Mouse (Mus musculus): ENCODE data around the gene Myo16.

The Myo16 gene

GRCm38 (mm10) chr8:10628725-10629124, 475.0 kb downstream of the Myo16 start:
- no peak for DNase-seq (ENCODE audit: low read depth)

GRCm38 (mm10) chr8:10629862-10630261, 476.2 kb downstream of the Myo16 start:
- DNase-seq (ENCODE audit: low read depth) = no peak

DNA sequence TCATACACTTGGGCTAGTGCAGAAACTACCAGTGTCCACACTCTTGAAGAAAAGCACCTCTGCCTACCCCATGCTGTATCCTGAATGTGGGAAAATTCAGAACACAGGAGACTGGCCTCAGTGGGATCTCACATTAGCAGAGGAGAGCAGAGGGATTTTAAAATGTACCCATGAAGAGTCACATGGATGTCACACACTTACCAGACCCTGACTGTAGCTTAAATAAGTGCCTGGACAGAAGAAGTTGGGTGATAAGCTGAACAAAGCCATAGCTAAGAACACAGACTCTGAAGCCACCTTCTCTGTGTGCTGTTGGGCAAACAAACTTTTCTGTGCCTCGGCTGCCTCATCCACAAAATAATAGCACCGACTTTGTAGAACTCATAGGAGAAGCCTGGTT, 477.3 kb downstream of the Myo16 start:
- no peak for DNase-seq (ENCODE audit: low read depth)

GRCm38 (mm10) chr8:10632603-10633002, 478.9 kb downstream of the Myo16 start:
- DNase-seq (ENCODE audit: low read depth) = no peak

DNA sequence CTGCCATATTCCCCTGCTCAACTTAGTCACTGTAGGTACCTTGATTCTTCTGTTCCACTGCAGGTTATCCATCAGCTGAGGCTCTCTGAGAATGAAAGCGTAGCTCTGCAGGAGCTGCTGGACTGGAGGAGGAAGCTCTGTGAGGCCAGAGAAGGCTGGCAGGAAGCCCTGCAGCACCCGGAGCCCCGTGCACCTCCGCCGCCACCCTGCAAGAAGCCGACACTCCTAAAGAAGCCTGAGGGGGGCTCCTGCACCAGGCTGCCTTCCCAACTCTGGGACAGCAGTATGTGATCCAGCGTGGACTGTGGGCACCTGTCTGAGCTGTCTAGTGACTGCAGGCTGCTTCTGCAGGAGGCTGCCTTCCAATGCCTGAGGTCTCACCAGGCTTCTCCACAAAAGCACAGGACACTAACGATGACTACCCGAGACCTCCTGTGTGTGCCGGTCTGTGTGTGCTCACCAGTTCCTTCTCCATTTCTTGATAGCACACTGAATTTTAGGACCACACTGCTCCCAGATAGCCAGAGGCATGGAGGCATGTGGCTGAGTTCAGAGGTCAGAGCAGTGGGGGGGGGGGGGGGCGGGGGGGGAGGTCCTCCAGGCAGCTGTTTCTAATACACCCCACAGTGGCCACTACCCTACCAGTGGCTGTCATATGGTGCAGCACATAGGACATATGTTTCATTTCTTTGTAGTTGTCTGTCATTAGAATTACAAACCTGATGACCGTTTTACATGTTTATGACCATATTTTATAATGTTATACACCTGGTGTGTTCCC, 479.8 kb downstream of the Myo16 start:
- DNase-seq (ENCODE audit: low read depth) = no peak

DNA sequence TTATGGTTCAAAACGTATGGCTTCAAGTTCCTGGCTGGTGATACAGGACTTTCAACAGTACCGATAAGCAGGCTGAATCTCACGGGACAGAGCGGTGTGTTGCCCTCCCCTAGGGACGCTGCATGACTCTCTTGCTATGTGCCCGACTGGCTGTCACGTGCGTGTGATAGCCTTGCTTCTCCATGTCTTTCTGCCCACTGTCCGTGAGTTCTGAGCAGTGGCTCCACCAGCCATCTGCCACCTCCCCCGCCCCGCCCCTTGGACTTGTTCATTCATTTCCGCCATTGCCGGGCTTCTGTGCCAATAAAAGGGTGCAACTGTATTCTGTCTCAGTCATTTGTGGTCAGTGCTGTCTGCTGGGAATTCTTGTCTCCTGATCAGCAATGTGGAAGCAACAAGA, 480.7 kb downstream of the Myo16 start:
- no peak for DNase-seq (ENCODE audit: low read depth)

DNA sequence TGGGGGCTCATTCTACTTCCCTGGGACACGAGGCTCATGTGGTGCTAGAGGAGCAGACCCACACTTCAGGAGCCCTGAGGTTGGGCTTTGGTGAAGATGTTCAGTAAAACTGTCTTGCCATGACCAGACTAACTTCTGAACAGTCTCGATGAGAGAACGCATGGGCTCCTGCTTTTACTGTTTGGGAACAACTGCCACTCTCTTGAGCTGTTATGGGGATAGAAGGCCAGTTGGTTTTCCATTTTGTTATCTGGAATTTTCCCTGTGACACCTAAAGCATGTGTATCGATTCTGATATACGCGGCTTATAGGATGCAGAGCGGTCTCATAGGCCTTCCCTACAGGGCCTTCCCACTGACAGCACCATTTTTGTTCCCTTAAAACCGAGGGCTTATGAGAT, 485.2 kb downstream of the Myo16 start:
- no peak for DNase-seq (ENCODE audit: low read depth)

GRCm38 (mm10) chr8:10640176-10640810, 486.6 kb downstream of the Myo16 start:
- no peak for DNase-seq (ENCODE audit: low read depth)

GRCm38 (mm10) chr8:10640859-10641258, 487.1 kb downstream of the Myo16 start:
- DNase-seq (ENCODE audit: low read depth) = no peak

DNA sequence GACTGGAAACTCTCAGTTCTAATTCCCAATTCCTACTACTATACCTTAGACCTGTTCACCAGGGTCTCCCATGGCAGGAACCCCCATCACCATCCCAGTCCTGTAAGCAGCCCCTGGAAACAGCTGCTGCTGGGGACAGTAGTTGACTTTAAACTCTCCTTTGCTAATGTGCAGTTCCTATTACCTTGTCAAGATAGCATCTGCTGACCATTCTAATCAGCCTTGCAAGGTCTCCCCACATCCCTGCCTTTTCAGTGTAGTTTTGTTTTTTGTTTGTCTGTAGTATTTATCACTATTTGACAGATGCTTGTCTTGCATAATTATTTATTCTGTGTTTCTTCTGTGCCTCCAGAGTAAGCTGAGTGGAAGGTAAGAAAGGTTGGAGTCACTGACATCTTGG, 487.6 kb downstream of the Myo16 start:
- no peak for DNase-seq (ENCODE audit: low read depth)

DNA sequence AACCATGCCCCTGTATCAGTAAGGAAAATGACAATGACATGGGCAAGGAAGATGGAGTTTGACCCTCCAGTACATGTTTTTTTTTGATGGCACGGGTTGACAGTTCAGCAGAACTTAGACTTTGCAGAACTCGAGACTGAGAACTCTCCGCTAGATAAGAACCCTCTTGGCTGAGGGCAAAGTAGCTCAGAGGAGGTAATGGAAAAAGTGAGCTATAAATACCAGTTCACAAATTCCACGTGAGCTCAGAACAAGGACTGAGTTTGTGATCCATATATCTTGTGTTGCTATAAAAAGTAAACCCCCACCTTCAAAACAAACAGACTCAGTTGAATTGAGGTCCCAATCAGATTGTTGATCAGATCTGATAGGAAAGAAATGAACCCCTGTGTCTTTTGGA, 489.5 kb downstream of the Myo16 start:
- no peak for DNase-seq (ENCODE audit: low read depth)

GRCm38 (mm10) chr8:10644481-10644880, 490.8 kb downstream of the Myo16 start:
- DNase-seq (ENCODE audit: low read depth) = no peak

DNA sequence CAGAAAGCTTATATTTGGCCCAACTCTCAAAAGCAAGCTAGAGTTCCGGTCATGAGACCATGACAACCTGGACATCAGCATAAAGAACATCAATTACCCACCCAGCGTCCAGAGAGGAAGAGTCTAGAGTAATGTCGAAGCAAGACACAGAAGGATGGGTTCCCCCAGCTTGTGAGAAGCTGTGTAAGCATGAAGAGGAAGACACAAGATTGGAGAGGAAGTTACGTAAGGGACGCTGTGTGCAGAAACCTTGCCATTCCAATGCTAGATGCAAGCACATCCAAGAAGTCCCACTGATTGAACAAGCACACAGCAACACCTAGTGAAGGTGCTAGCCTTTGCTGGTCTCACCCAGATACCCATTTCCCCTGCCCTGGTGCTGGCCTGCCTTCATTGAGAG, 492.0 kb downstream of the Myo16 start:
- DNase-seq (ENCODE audit: low read depth) = no peak

GRCm38 (mm10) chr8:10646485-10646884, 492.8 kb downstream of the Myo16 start:
- DNase-seq (ENCODE audit: low read depth) = no peak

DNA sequence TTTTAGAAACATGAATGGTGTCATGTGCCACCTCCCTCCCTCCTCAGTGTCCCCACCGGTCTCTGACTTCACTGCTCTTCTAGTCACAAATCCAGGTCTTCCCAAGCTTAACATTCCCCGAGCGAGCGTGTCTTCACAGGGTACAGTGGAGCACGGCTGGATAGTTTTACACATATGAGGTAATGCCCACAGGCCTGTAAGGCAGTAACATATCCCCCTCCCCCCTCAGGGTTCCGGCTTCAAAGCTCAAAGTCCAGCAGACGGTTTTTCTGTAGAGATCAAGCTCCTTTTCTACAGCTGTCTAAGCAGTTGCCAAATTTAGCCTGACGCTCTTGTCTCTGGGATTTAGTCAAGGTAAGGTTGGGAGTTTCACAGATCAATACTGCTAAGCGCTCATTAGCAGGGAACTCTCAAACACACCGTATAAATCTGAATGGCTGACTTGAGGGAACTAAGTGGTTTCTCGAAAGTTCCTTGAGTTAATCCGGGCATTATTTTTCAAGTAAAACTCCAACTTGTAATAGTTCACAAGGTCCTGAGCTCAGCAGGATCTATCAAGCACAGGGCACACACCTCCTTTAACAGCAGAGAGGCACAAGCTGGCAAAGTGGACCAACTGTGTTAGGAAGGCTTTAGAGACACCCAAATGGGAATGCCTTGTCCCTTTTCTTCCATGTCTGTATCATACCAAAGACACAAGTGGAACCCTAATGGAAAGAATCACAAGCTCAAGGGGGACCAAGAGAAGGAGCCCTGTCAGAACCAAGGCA, 498.0 kb downstream of the Myo16 start:
- DNase-seq (ENCODE audit: low read depth) = no peak

GRCm38 (mm10) chr8:10653282-10653681, 499.6 kb downstream of the Myo16 start:
- no peak for DNase-seq (ENCODE audit: low read depth)

GRCm38 (mm10) chr8:10654922-10655518, 501.3 kb downstream of the Myo16 start:
- no peak for DNase-seq (ENCODE audit: low read depth)

- no peak for DNase-seq (ENCODE audit: low read depth)
Observed at GRCm38 (mm10) chr8:10663770-10664470, 510.2 kb downstream of the Myo16 start.

- no peak for DNase-seq (ENCODE audit: low read depth)
Observed at GRCm38 (mm10) chr8:10664861-10665543, 511.3 kb downstream of the Myo16 start.

- no peak for DNase-seq (ENCODE audit: low read depth)
Observed at GRCm38 (mm10) chr8:10665821-10666283, 512.1 kb downstream of the Myo16 start.

DNA sequence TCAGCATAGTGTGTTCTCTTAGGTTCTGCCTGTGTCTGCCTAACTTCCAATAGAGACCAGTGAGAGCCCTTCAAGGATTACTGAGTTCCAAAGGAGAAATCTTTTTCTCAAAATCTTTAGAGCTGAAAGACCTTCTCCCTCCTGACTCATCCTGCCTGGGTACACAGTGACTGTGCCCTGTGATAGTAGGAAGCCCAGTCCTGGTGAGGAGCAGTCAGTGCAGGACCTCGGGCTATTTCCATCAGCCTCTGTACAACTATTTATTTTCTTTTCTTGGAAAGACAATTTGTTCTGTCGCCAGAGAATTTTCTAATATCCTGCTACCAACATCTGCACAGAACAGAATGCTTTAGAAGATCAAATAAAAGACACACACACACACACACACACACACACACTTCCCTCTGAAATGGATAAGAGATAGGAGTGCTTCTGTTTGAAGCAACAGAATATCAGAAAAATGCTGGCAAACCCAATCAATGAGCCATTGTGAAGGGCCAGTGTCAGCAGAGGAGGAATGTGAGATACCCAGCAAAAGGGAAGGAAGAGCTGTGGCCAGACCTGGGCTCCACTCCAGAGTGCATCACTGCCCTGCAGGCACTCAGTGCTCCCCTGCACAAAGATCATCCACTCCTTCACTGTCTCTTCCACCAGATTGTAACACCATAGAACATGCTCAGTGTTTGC, 518.3 kb downstream of the Myo16 start:
- no peak for DNase-seq (ENCODE audit: low read depth)

Data from naive thymus-derived CD4-positive, alpha-beta T cell, adult 2 months (primary cell).